ENCODE assay signal across 13 mouse cellular contexts in the genomic region with DNA sequence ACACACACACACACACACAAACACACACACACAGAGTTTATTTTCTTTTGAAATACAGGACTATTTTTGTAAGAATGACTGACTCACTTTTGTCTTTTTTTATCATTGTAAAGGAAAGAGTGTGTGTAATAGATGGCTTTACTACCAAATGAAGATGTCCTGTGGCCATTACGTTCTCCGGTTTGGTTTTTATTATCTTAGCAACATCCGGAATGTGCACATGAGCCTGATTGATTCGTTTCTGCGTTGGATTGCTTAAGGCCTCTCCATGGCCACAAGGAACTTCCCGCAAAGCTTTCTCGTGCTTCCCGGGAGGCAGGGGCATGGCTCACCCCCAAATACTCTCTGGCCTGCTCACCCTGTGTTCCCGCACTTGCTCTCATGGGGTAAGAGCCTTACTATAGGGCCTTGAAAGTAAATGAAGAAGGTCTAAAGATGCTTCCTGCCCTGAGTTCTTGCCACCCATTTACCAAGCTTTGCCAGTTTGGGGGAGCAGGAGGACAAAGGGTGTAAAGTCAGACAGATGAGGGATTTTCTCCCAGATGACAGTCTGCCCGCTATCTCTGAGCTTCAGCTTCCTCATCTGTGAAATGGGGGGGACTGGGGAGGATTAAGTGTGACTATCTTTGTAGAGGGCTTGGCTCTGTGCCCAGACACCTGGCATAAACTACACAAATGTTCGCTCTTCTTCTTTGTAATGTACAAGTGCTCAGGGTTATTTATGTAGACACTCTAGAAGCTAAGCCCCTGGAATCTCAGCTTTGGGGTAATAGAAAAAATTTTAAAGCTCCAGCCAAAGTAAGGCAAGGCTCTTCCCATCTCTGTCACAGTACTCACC. TPM values are rescaled to one million over a fixed set of nuclear protein-coding genes. Genes with fewer than 3 reads are reported as not detected.
DNase-seq lines count a peak whose midpoint lies in the region; ATAC-seq and TF ChIP-seq lines count a peak whose summit lies in the region.
"Had no signal": no experiment of that assay in that cellular context is flagged by ENCODE, and none has a peak within 500 bp of the region (broad histone marks: within the 10 kb centered on the region; RNA-seq: fewer than 3 reads in every experiment).

No protein-coding gene starts in this region.

- no peak for TF ChIP-seq CTCF in kidney, adult 2 months (conservative IDR thresholded peaks at IDR 0.05; ENCODE audit: insufficient read depth, insufficient read length, low read depth, low read length)
- TF ChIP-seq CTCF in midbrain, postnatal 0 days (IDR thresholded peaks at IDR 0.05): no peak

- H3K79me2 ChIP-seq in myocyte (ENCODE audit: control insufficient read depth, insufficient read depth): no peaks in the 10 kb centered on the region

- WGBS in embryonic facial prominence, embryonic 14.5 days: 58% methylated on average over 11 of the region's 11 CpGs
- 89% methylated on average over 11 of the region's 11 CpGs for WGBS in embryonic facial prominence, embryonic 10.5 days
- WGBS in kidney, adult 2 months: 67% methylated on average over 11 of the region's 11 CpGs
- 72% methylated on average over 11 of the region's 11 CpGs for WGBS in kidney, embryonic 15.5 days
- 85% methylated on average over 11 of the region's 11 CpGs for WGBS in midbrain, embryonic 11.5 days
- whole genome bisulfite sequencing in midbrain, postnatal 0 days: 66% methylated on average over 11 of the region's 11 CpGs

- H3K4me2 ChIP-seq in embryonic facial prominence, embryonic 14.5 days (ENCODE audit: low read depth, low read length): no peak overlapping the region
- H3K4me2 ChIP-seq in kidney, embryonic 15.5 days: no peak overlapping the region
- H3K4me2 ChIP-seq in midbrain, embryonic 11.5 days: no peak overlapping the region
- H3K4me2 ChIP-seq in midbrain, postnatal 0 days (ENCODE audit: low read depth, low read length, poor library complexity, severe bottlenecking): no peak overlapping the region
- peak overlapping the region; percentile 2 for H3K4me2 ChIP-seq in myocyte (ENCODE audit: low read depth)
- H3K4me2 ChIP-seq: liver, embryonic 11.5 days had no signal

- no peaks in the 10 kb centered on the region for H3K27me3 ChIP-seq in embryonic facial prominence, embryonic 14.5 days (replicated peaks; ENCODE audit: control insufficient read depth, insufficient read depth, low read length)
- no peaks in the 10 kb centered on the region for H3K27me3 ChIP-seq in embryonic facial prominence, embryonic 10.5 days (replicated peaks; ENCODE audit: low read depth, poor library complexity, severe bottlenecking)
- H3K27me3 ChIP-seq in kidney, adult 2 months (replicated peaks; ENCODE audit: control insufficient read depth, insufficient read depth, low read length): no peaks in the 10 kb centered on the region
- no peaks in the 10 kb centered on the region for H3K27me3 ChIP-seq in kidney, embryonic 15.5 days
- no peaks in the 10 kb centered on the region for H3K27me3 ChIP-seq in midbrain, embryonic 11.5 days (ENCODE audit: control insufficient read depth, insufficient read depth, low read length)
- no peaks in the 10 kb centered on the region for H3K27me3 ChIP-seq in midbrain, postnatal 0 days (ENCODE audit: insufficient read depth, low read length)
- no peaks in the 10 kb centered on the region for H3K27me3 ChIP-seq in myocyte (ENCODE audit: control insufficient read depth, insufficient read depth, insufficient read length)
- H3K27me3 ChIP-seq: megakaryocyte, embryonic 14.5 days had no signal

- 0 out of 2 replicates have a peak, but pooled peaks cover 3% of the 10 kb centered on the region for H3K4me1 ChIP-seq in embryonic facial prominence, embryonic 14.5 days (ENCODE audit: control insufficient read depth, insufficient read depth, low read length)
- H3K4me1 ChIP-seq in embryonic facial prominence, embryonic 10.5 days: no peaks in the 10 kb centered on the region
- no peaks in the 10 kb centered on the region for H3K4me1 ChIP-seq in kidney, adult 2 months (ENCODE audit: control insufficient read depth, insufficient read depth, low read length)
- 0 out of 2 replicates have a peak, but pooled peaks cover 2% of the 10 kb centered on the region for H3K4me1 ChIP-seq in kidney, embryonic 15.5 days
- H3K4me1 ChIP-seq in midbrain, embryonic 11.5 days (ENCODE audit: control insufficient read depth, insufficient read depth, low read length): no peaks in the 10 kb centered on the region
- H3K4me1 ChIP-seq in midbrain, postnatal 0 days (ENCODE audit: insufficient read depth, low read length): no peaks in the 10 kb centered on the region
- H3K4me1 ChIP-seq: megakaryocyte, embryonic 14.5 days had no signal

- DNase-seq in embryonic facial prominence, embryonic 14.5 days (ENCODE audit: low spot score): peak; percentile 87
- no peak for DNase-seq in embryonic facial prominence, embryonic 10.5 days (ENCODE audit: low spot score)
- DNase-seq in kidney, adult 2 months: peak; percentile 43
- peak; percentile 57 for DNase-seq in midbrain, embryonic 11.5 days (ENCODE audit: low spot score, missing footprints)
- DNase-seq in midbrain, postnatal 0 days (ENCODE audit: low spot score): no peak
- DNase-seq in layer of hippocampus, adult 9-11 months: no peak
- DNase-seq: heart, adult 2 months; layer of hippocampus, postnatal 36 days had no signal

- TF ChIP-seq POLR2A in kidney, adult 2 months (IDR thresholded peaks at IDR 0.05; ENCODE audit: low read depth, low read length): no peak
- TF ChIP-seq POLR2A in myocyte (IDR thresholded peaks at IDR 0.05; ENCODE audit: insufficient read length, low read depth): no peak

- H3K9ac ChIP-seq in embryonic facial prominence, embryonic 14.5 days (ENCODE audit: low read depth, low read length): no peak overlapping the region
- H3K9ac ChIP-seq in kidney, embryonic 15.5 days: no peak overlapping the region
- no peak overlapping the region for H3K9ac ChIP-seq in midbrain, embryonic 11.5 days (ENCODE audit: low read length)
- no peak overlapping the region for H3K9ac ChIP-seq in midbrain, postnatal 0 days (replicated peaks; ENCODE audit: low read length, poor library complexity, severe bottlenecking)

- H3K9me3 ChIP-seq in embryonic facial prominence, embryonic 14.5 days (ENCODE audit: control insufficient read depth, low read length): no peaks in the 10 kb centered on the region
- H3K9me3 ChIP-seq in embryonic facial prominence, embryonic 10.5 days: no peaks in the 10 kb centered on the region
- H3K9me3 ChIP-seq in kidney, embryonic 15.5 days (replicated peaks): no peaks in the 10 kb centered on the region
- H3K9me3 ChIP-seq in midbrain, embryonic 11.5 days (ENCODE audit: control insufficient read depth, low read length): no peaks in the 10 kb centered on the region
- no peaks in the 10 kb centered on the region for H3K9me3 ChIP-seq in midbrain, postnatal 0 days (ENCODE audit: low read length)
- H3K9me3 ChIP-seq: megakaryocyte, embryonic 14.5 days had no signal

- ATAC-seq in embryonic facial prominence, embryonic 14.5 days (ENCODE audit: low read depth): peak; percentile 62
- no peak for ATAC-seq in kidney, embryonic 15.5 days (replicated peaks; ENCODE audit: low FRiP score)
- no peak for ATAC-seq in midbrain, embryonic 11.5 days (ENCODE audit: low FRiP score)
- ATAC-seq in midbrain, postnatal 0 days (ENCODE audit: low FRiP score): no peak

- H3K27ac ChIP-seq in embryonic facial prominence, embryonic 14.5 days (replicated peaks; ENCODE audit: low read depth, low read length): no peak overlapping the region
- no peak overlapping the region for H3K27ac ChIP-seq in embryonic facial prominence, embryonic 10.5 days (replicated peaks)
- H3K27ac ChIP-seq in kidney, adult 2 months (ENCODE audit: insufficient read depth, low read depth, low read length): no peak overlapping the region
- H3K27ac ChIP-seq in kidney, embryonic 15.5 days: no peak overlapping the region
- no peak overlapping the region for H3K27ac ChIP-seq in midbrain, embryonic 11.5 days (ENCODE audit: low read depth, low read length)
- H3K27ac ChIP-seq in midbrain, postnatal 0 days (ENCODE audit: low read depth, low read length): no peak overlapping the region
- H3K27ac ChIP-seq: heart, adult 2 months had no signal

- H3K4me3 ChIP-seq in embryonic facial prominence, embryonic 14.5 days (ENCODE audit: low read depth, low read length): no peak overlapping the region
- no peak overlapping the region for H3K4me3 ChIP-seq in embryonic facial prominence, embryonic 10.5 days
- H3K4me3 ChIP-seq in kidney, adult 2 months (ENCODE audit: insufficient read depth, low read depth, low read length): no peak overlapping the region
- H3K4me3 ChIP-seq in kidney, embryonic 15.5 days (replicated peaks): no peak overlapping the region
- no peak overlapping the region for H3K4me3 ChIP-seq in midbrain, embryonic 11.5 days (ENCODE audit: low read depth, low read length)
- H3K4me3 ChIP-seq in midbrain, postnatal 0 days (ENCODE audit: low read depth, low read length): no peak overlapping the region
- H3K4me3 ChIP-seq in myocyte: no peak overlapping the region
- H3K4me3 ChIP-seq: heart, adult 2 months; megakaryocyte, embryonic 14.5 days had no signal

- no peak overlapping the region for H3ac ChIP-seq in myocyte (ENCODE audit: control insufficient read depth, insufficient read length)

- no peaks in the 10 kb centered on the region for H3K36me3 ChIP-seq in embryonic facial prominence, embryonic 14.5 days (ENCODE audit: control insufficient read depth, insufficient read depth, low read length)
- no peaks in the 10 kb centered on the region for H3K36me3 ChIP-seq in embryonic facial prominence, embryonic 10.5 days (replicated peaks)
- H3K36me3 ChIP-seq in kidney, adult 2 months (ENCODE audit: control insufficient read depth, insufficient read depth, low read length): no peaks in the 10 kb centered on the region
- no peaks in the 10 kb centered on the region for H3K36me3 ChIP-seq in kidney, embryonic 15.5 days
- H3K36me3 ChIP-seq in midbrain, embryonic 11.5 days (ENCODE audit: control insufficient read depth, insufficient read depth, low read length): no peaks in the 10 kb centered on the region
- no peaks in the 10 kb centered on the region for H3K36me3 ChIP-seq in midbrain, postnatal 0 days (ENCODE audit: insufficient read depth, low read length)
- H3K36me3 ChIP-seq in myocyte (ENCODE audit: control insufficient read depth, insufficient read depth): no peaks in the 10 kb centered on the region

TF ChIP-seq in myocyte, 11 proteins besides CTCF, POLR2A, EP300 and RAD21 (continues in another document):
- TF ChIP-seq MYOD1 (IDR thresholded peaks at IDR 0.05; ENCODE audit: control insufficient read depth in 1 of 3, insufficient read length in 2 of 3, low read depth in 2 of 3): no peak
- no peak for TF ChIP-seq TCF3 (IDR thresholded peaks at IDR 0.05; ENCODE audit: insufficient read length, low read depth)

RNA-seq across cellular contexts. Expression of a gene that starts 18.0 kb away (rescaled TPM):
- polyA plus RNA-seq in embryonic facial prominence, embryonic 14.5 days (2014; fragmentation: Nextera tagmentation; extraction: Ambion mirVana): 94.1 and 113 TPM in 2 replicates
- 0.89 and 2.2 TPM in 2 replicates for polyA plus RNA-seq in embryonic facial prominence, embryonic 10.5 days (2016; fragmentation: Nextera tagmentation; extraction: Ambion mirVana)
- 10.9 and 14.0 TPM in 2 replicates for polyA plus RNA-seq in kidney, adult 2 months (2012; rRNA removed)
- polyA plus RNA-seq in kidney, embryonic 15.5 days (2015; fragmentation: Nextera tagmentation; extraction: Ambion mirVana): 23.3 and 23.9 TPM in 2 replicates
- polyA plus RNA-seq in midbrain, embryonic 11.5 days (2014; fragmentation: Nextera tagmentation; extraction: Ambion mirVana): 3.0 and 3.8 TPM in 2 replicates
- total RNA-seq in midbrain, postnatal 0 days (2014; rRNA removed): 9.5 and 10.1 TPM in 2 replicates
- polyA plus RNA-seq in midbrain, postnatal 0 days (2015; fragmentation: Nextera tagmentation; extraction: Ambion mirVana): 6.3 and 7.6 TPM in 2 replicates
- 4.9 TPM for polyA plus RNA-seq in myocyte (2012; fragmentation: generic; extraction: Trizol)
- total RNA-seq: MEL had no signal

Comparison
In these comparisons a context has a peak if more than half of its experiments do, and no peak if none do; other contexts are left out.
1. DNase-seq: peak in embryonic facial prominence, embryonic 14.5 days (single experiment), kidney, adult 2 months (single experiment) and midbrain, embryonic 11.5 days (single experiment); none in embryonic facial prominence, embryonic 10.5 days (single experiment), midbrain, postnatal 0 days (single experiment) and layer of hippocampus, adult 9-11 months (single experiment).